In genomic region chr12:111019086-111019485, GRCm38 (mm10) we compare ENCODE assay signal across 31 mouse cellular contexts.
"Had no signal": no experiment of that assay in that cellular context is flagged by ENCODE, and none has a peak within 500 bp of the region (broad histone marks: within the 10 kb centered on the region; RNA-seq: fewer than 3 reads in every experiment).

No protein-coding gene starts in this region.

- H3K4me1 ChIP-seq: limb, embryonic 10.5 days; limb, embryonic 12.5 days; midbrain, embryonic 15.5 days; neural tube, embryonic 12.5 days had no signal

- ATAC-seq: liver, embryonic 12.5 days; liver, postnatal 0 days; lung, postnatal 0 days; midbrain, embryonic 15.5 days; midbrain, embryonic 16.5 days had no signal

- H3K4me2 ChIP-seq: limb, embryonic 12.5 days; limb, embryonic 13.5 days; limb, embryonic 15.5 days; liver, embryonic 11.5 days; liver, embryonic 12.5 days; liver, embryonic 13.5 days; liver, embryonic 15.5 days; lung, embryonic 14.5 days; lung, embryonic 15.5 days; midbrain, embryonic 12.5 days; midbrain, embryonic 15.5 days; neural tube, embryonic 12.5 days had no signal

- H3K9me3 ChIP-seq: limb, embryonic 10.5 days; limb, embryonic 12.5 days; limb, embryonic 13.5 days; limb, embryonic 15.5 days; liver, embryonic 12.5 days; liver, embryonic 13.5 days; liver, embryonic 15.5 days; lung, embryonic 15.5 days; megakaryocyte, embryonic 14.5 days; midbrain, embryonic 10.5 days; midbrain, embryonic 12.5 days; midbrain, embryonic 15.5 days; neural tube, embryonic 12.5 days had no signal

- H3K9ac ChIP-seq: limb, embryonic 12.5 days; limb, embryonic 13.5 days; limb, embryonic 15.5 days; liver, embryonic 12.5 days; liver, embryonic 13.5 days; liver, embryonic 14.5 days; liver, embryonic 15.5 days; liver, postnatal 0 days; lung, embryonic 14.5 days; lung, embryonic 15.5 days; midbrain, embryonic 12.5 days; midbrain, embryonic 15.5 days; neural tube, embryonic 12.5 days had no signal

- H3K27ac ChIP-seq: left cerebral cortex, adult 2 months; limb, embryonic 10.5 days; limb, embryonic 12.5 days; limb, embryonic 13.5 days; liver, embryonic 12.5 days; liver, embryonic 13.5 days; liver, embryonic 14.5 days; liver, embryonic 15.5 days; lung, embryonic 15.5 days; macrophage; midbrain, embryonic 10.5 days; midbrain, embryonic 12.5 days; midbrain, embryonic 15.5 days; neural tube, embryonic 12.5 days had no signal

- DNase-seq: left cerebral cortex, postnatal 4 days; liver; liver, embryonic 13.5 days; liver, postnatal 0 days; lung, adult 18-20 months; lung, adult 2 months; lung, embryonic 14.5 days; lung, postnatal 10 days; lung, postnatal 14 days; lung, postnatal 36 days; lung, postnatal 4 days; midbrain, embryonic 14.5 days had no signal

- H3K27me3 ChIP-seq: limb, embryonic 12.5 days; limb, embryonic 13.5 days; limb, embryonic 15.5 days; liver, embryonic 12.5 days; liver, embryonic 13.5 days; liver, embryonic 15.5 days; lung, embryonic 15.5 days; midbrain, embryonic 12.5 days; midbrain, embryonic 15.5 days; neural tube, embryonic 12.5 days had no signal

- H3K4me3 ChIP-seq: left cerebral cortex, adult 2 months; limb, embryonic 10.5 days; limb, embryonic 12.5 days; limb, embryonic 13.5 days; limb, embryonic 15.5 days; liver, embryonic 12.5 days; liver, embryonic 13.5 days; liver, embryonic 15.5 days; lung, embryonic 15.5 days; megakaryocyte, embryonic 14.5 days; midbrain, embryonic 10.5 days; midbrain, embryonic 12.5 days; midbrain, embryonic 15.5 days; myocyte; neural tube, embryonic 12.5 days had no signal

- H3K36me3 ChIP-seq: limb, embryonic 10.5 days; limb, embryonic 12.5 days; limb, embryonic 13.5 days; limb, embryonic 15.5 days; liver, embryonic 12.5 days; liver, embryonic 13.5 days; liver, embryonic 15.5 days; lung, embryonic 15.5 days; midbrain, embryonic 10.5 days; midbrain, embryonic 12.5 days; midbrain, embryonic 15.5 days; neural tube, embryonic 12.5 days had no signal
